Mouse (Mus musculus): ENCODE measurements around the gene Fgf15.
A peak's percentile ranks its signal among the peaks of the same experiment; 100 is the strongest.

Gene Fgf15

DNA sequence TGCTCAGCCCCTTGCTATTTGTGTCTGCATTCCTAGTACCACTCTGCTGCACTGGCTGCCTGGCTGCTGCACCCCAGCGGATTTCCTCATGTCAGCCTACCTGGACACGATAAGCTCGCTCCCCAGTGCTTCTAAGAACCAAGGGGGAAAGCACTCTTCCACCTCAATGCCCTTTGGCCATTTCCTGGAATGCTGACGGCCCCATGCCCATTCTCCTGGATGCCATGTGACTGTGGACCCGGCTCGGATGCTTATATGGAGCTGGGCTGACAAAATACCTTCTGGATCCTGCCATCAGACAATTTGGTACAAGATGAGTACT is 32.5 kb downstream of the Fgf15 start:
- no peak for ATAC-seq (ENCODE audit: insufficient number of reproducible peaks, low FRiP score, low TSS enrichment)

DNA sequence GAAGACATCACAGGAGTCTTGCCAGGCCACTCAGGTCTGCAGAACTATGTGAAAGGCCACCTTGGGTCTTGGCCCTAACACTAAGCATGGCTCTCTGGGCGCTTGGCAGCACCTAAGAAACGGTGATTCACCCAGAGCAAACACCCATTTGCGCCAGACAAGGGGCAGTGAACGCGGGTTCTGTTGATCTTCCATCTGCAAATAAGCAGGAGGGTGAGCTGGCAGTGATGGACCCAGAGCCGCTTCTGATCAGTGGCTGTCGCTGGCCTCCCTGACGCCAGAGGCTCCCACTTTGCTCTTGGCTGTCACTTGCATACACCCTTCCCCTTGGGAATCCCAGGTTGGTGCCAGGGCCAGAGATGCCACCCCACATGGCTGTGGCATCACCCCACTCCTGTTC is 33.2 kb downstream of the Fgf15 start:
- no peak for ATAC-seq (ENCODE audit: insufficient number of reproducible peaks, low FRiP score, low TSS enrichment)

DNA sequence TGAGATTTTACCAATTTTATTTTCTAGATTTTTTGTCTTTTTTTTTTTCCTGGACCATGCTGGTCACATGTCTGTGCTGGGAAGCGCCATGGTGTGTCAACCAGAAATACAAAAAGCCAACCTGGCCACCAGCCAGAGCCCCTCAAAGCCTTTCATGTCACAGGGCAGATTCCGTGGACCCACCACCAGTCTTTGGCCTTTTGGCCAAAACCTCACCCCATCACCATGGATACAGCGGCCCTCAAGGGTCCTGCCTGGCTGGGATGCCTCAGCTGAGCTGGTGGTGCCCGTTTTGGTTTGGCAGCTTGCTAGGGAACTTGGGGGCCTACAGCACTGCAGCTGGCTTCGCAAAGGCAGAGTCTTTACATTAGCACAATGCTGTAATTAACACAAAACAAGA is 33.6 kb downstream of the Fgf15 start:
- ATAC-seq (ENCODE audit: insufficient number of reproducible peaks, low FRiP score, low TSS enrichment): no peak

DNA sequence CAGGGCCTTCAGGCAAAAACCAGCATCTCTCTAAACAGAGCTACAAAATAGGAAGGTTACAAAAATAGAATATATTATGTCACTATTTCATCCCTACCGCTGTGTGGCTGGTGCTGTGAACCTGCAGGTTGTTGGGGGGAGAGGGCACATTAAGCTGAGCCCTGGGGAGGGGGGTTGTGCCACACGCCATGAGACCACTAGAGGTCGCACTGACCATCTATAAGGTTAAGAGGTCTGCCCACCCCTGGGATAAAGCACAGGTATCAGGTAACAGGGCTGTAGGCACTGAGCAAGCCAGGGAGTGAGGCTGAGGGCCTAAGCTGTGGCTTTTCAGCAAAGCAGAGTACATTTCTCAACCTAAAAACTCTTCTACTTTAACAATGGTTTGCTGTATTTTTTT is 35.4 kb downstream of the Fgf15 start:
- ATAC-seq (ENCODE audit: insufficient number of reproducible peaks, low FRiP score, low TSS enrichment): no peak

DNA sequence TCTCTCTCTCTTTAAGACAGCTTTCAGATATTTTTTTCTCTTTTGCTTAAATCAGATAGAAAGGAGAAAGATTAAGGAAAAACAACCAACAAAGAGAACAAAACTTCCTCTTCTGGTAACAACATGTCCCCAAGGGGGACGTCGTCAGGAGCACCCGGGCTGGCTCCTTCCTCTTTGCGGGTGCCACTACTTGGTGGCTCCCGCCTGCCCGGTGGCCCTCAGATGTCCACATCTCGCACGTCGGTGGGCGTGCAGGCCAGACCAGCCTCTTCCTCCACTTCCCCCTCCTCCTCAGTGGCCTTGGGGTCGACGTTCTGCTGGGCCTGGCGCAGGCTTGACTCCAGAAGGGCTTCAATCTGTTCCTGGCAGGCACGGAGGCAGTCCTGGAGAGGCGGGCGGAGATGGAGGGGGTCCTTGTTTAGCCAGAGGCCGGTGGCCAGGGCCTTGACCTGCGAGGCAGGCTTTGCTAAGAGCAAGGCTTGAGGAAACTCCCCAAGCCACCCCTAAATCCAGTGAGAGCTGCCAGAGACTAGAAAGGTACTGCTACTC is 36.1 kb downstream of the Fgf15 start:
- no peak for ATAC-seq (ENCODE audit: insufficient number of reproducible peaks, low FRiP score, low TSS enrichment)

DNA sequence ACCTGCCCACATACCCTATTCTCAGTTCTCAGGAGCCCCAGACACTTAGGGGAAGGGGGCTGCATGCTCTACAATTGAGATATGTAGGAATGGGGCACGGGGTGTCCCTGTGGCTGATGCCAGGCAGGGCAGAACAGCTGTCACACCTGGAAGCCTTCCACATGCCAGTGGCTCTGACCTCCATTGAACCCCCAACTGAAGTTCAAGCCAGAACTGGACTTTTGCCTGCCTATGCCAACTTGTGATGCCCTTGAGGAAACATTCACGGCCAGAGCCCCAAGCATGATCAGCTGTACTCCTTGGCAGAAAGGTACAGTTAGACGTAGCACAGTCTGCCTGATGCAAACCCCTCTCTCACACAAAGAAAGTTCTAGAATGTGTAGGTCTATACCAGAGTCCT is 37.0 kb downstream of the Fgf15 start:
- ATAC-seq (ENCODE audit: insufficient number of reproducible peaks, low FRiP score, low TSS enrichment): no peak

DNA sequence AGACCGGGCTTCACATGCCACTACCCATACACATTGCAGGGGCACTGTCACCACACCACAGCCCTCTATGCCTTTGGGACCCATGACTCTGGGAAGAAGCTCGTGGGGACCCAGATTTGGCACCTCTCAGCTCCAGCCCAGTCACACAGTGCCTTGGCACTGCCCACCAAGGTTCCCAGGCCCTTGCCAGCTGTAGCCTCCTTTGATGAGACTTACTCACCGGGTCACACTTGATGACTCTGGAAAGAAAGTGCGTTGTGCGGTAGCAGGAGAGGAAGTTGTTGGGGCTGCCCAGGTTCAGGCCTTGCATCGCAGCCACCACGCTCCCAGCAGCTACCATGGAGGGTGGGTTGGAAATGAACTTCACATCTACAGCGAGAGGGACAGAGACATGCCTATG is 37.5 kb downstream of the Fgf15 start:
- ATAC-seq (ENCODE audit: insufficient number of reproducible peaks, low FRiP score, low TSS enrichment): no peak

DNA sequence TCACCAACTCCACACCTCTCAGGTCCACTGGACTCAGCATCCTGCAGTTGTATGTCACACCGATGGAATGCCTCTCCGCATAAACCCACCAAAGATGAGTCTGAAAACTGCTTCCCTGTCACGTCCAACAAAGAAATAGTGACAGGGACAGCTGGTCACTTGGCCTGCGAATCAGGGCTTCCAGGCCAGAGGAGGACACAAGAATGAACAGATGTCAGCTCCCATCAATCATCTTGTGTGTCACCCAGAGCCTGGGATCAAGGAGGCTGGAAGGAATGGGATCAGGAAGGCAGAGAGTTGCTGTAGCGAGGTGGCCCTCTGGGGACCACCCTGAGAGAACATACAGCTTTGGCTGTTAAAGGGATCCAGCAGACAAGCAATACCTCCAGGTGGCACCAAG is 38.6 kb downstream of the Fgf15 start:
- no peak for ATAC-seq (ENCODE audit: insufficient number of reproducible peaks, low FRiP score, low TSS enrichment)

DNA sequence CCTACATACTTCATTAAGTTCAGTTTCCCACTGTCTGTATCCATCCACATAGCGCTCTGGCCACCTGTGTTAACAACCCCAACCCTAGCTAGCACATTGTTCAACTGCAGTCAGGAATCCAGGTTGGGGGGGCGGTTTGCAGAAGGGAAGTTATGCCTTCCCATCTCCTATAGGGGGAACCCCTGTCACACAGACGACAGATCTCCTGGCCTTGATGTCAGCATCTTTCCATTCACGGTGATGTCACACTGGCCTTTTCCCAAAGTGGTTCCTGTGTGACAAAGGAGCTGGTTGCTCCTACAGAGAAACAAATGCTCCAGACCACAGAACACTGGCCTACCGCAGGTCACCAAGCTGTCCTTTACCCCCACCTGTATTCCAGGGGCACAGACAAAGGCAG is 39.2 kb downstream of the Fgf15 start:
- peak; percentile 37; the same call in 1 of the 2 replicates for ATAC-seq (ENCODE audit: insufficient number of reproducible peaks, low FRiP score, low TSS enrichment)

DNA sequence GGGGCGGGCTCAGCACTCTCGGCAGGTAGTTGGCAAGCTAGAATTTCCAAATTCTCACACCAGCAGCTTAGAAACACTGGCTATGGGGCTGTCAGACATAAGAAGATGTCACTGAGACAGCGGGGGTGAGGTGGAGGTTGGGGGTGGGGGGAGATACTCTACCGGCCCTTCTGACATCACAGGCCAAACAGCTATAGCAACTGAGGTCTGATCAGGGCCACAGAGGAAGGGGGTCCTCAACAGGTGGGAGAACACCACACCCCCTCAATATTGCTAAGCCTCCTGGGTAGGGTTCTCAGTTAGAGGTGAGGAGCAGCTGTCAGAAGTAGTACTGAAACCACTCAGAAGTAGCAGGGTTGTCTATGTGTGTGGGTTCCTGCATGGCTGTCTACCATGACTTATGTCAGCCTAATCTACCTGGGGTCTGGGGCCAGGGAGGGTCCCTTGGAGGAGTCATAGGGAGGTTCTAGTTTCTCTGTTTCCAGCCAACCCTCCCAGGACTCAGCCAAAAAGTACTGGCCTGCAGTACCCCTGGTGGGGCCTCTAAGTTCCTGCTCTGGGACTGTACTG is 40.1 kb downstream of the Fgf15 start:
- ATAC-seq (ENCODE audit: insufficient number of reproducible peaks, low FRiP score, low TSS enrichment): no peak

DNA sequence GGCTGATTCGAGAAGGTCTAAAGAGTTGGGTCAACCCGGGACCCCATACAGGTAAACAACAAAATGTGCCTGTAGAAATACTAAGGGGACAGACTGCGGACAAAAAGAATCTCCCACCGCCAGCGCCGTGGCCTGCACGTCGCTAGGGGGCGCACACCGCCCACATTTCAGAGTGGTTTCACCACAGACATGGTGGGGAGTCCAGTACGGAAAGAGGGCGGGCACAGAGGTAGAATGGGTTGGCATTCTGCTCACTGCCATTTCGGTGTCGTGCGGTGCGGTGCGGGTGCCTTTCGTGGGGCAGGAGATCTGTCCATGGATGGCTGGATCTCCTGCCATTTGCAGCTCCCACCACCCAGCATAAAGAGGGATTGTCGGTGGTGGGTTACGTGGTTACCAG is 41.2 kb downstream of the Fgf15 start:
- ATAC-seq (ENCODE audit: insufficient number of reproducible peaks, low FRiP score, low TSS enrichment): peak; percentile 52

DNA sequence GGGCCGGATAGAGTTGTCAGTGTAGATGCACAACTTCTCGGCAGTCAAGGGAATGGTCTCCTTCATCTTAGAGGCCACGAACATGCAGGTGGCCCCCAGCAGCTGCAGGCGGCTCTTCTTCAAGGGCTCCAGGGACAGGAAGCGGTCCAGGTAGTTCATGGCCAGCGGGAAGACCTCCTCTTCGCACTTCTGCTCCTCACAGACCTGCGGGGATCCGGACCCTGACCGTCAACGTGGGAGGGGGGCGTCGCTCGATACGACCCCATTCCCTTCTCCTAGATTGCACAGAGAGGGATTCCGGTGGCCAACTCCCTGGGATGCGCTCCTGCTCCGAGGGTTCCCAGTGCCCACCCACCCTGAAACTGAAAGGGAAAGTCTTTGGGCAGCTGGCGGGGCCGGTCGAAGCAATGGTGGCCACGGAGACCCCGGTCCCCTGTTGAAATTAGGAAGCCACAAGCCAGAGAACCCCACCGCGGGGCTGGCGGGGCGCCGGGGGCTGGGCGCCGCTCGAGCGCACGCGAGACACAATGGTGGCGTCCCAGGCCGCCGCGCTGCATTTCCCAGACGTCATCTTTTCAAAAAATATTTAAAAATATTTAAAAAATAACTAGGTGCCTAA is 41.7 kb downstream of the Fgf15 start:
- ATAC-seq (ENCODE audit: insufficient number of reproducible peaks, low FRiP score, low TSS enrichment): no peak

DNA sequence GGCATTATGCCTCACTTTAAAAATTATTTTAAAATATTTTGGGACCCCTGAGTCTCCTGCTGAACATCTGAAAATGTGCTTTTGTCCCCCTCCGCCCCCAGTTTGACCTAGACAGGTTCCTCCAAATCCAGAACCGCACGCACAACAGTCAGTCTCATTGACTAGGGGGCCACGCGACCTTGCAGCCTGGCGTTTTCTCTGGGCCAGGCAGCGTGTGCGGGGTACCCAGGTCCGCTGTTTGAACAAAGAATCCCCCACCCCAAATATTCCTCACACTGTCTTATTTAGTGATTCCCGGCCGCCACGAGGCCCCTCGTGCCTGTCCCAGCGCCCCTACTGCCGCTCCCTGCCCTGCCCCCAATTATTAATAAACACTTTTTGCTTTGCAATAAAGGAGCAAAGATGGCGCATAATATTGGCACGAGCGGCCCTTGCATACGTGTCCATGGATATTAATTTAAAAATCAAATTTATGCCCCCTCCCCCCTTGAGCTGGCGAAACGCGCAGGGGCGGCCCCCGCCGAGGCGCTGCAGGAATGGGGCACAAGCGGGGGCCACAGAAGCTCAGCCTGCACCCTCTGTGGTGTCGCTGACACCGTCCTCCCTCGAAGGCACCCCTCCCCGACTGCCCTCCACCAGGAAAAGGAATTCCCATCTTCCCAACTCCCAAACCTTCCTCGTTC is 42.5 kb downstream of the Fgf15 start:
- no peak for ATAC-seq (ENCODE audit: insufficient number of reproducible peaks, low FRiP score, low TSS enrichment)

DNA sequence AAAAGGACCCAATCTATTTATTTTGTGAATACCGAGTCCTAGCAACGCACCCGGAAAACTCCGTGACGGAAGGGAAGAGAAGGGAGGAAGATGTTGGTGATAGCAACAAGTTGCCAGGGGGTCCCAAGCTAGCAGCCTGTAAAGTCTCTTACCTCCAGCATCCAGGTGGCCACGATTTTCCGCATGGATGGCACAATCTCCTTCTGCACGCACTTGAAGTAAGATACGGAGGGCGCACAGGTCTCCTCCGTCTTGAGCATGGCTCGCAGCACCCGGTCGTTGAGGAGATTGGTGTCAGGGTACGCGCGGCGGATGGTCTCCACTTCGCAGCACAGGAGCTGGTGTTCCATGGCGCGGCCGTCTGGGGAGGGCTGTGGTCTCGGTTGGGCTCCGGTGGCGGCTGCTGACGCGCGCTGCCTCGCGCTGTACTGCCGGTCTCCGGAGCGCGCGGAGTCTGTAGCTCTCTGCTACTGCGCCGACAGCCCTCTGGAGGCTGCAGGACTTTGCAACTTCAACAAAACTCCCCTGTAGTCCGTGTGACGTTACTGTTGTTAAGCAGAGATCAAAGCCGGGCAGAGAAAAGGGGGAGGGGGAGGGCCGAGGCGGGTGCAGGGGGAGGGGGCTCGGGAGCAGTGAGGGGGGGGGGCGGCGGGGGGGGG is 43.1 kb downstream of the Fgf15 start, which contains the start of gene Ccnd1:
Gene Ccnd1, minus strand, starts transcription at position 582 of the 659 bp plus-strand sequence.
- ATAC-seq (ENCODE audit: insufficient number of reproducible peaks, low FRiP score, low TSS enrichment): no peak

DNA sequence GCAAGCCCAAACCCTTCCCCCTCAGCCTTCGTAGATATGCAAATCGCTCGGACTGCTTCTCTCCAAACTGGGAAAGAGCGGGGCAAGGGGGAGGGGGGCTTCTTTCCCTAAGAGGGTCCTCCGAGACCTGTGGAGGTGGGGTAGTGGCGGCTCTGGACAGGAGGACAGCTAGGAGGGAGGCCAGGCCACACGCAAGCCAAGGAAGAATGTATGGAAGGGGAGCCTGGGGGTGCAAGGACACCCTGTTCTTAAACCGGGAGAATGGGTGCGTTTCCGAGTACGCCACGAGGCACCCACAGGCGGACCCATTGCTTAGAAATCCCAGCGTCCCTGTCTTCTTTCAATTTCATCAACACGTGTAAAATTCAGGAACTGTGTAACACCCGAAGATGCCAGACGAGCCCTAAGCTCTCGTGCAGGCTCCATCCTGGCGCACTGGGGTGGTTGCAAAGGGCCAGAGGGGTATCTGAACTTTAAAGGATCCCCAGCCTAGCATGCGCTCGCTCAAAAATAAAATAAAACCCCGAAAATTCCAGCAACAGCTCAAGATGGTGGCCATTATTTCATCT is 43.8 kb downstream of the Fgf15 start:
- no peak for ATAC-seq (ENCODE audit: insufficient number of reproducible peaks, low FRiP score, low TSS enrichment)

DNA sequence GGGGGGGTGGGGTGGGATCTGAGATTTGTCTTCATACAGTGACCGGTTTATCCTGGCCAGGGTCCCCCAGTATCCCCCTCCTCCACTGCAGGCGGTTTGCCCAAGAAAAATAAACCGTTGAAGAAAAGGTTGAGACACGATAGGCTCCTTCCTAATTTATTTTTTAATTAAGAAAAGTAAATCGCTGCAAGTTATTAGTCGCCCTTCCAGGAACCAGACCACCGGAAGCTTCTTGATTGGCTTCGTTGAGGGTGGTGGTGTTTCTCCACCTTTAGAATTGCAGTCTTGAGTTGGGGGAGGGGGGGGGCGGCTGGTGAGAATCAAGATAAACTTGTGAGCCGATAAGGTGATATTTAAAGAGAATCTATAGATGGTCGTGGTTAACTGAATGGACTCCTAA is 44.3 kb downstream of the Fgf15 start:
- ATAC-seq (ENCODE audit: insufficient number of reproducible peaks, low FRiP score, low TSS enrichment): no peak

DNA sequence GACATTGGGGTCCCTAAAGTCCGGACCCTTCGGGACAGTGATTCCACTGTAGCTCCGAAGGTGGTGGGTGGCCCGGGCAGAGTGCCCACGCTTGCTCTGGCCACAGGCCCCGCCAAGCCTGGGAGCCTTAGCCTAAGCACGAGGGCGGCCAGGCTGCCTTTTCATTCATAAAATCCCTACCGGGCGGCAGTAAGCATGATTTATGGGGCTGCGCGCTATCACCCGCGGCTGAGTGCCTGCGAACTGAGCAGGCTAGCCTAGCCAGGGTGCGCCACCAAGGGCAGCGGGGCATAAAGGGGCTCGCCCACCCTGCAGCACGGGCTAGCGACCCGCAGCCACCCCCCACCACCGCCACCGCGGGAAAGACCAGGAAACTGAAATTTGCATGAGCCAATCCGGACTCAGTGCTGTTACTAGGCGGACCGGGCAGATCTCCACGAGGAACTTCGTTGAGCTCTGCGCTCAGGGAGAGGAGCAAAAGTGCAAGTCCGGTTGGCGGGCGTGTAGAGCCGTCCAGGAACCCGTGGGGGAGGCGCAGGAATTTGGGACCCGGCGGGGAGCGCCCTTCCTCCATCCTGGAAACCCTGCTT is 45.0 kb downstream of the Fgf15 start:
- no peak for ATAC-seq (ENCODE audit: insufficient number of reproducible peaks, low FRiP score, low TSS enrichment)

DNA sequence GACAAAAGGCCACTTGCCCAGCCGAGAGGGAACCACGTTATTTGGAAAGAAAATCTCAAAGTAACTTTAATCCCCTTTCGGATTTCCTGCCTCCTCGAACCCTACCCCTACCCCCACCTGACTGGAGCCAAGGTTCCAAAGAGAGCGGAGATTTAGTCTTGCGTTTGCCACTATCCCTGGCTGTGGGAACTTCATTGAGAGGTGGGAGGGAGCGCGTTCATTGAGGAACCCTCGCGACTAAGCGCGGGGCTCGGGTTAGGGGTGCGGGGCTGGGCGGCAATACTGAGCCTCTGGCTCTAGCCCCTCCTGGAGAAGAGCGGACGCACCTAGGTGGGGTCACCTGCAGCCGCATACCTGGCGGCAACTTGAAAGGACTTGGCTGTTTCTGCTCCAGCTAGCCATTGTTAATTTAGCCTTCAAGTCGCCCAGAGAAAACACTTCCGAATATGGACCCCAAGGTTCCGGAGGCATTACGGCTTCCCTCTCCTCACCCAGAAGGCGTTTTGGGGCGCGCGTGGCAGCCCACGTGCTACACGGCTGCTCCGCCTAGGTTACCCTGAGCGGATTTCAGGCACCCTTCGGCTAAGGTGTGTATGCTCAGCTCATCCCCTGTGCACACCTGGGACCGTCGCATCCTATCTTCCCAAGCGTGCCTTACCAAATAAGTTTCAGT is 45.9 kb downstream of the Fgf15 start:
- ATAC-seq (ENCODE audit: insufficient number of reproducible peaks, low FRiP score, low TSS enrichment): no peak

DNA sequence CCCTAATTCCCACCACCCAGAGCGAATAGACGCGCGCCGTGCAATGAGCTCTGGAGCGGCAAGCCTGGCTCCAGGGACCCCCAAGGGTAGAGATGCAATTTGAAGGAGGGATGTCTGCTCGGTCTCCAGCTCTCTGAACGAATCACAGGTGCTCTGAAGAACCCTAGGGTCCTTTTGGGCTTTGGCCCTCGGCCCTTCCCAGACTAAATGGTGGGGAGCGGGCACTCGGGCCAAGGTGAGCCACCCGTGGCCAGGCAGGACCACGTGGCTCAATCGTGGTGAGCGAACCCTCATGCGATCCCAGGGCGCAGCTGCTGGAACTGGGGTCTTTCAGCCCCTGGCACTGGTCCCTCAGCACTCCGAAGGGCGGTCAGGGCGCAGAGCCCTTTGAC is 46.4 kb downstream of the Fgf15 start:
- no peak for ATAC-seq (ENCODE audit: insufficient number of reproducible peaks, low FRiP score, low TSS enrichment)

DNA sequence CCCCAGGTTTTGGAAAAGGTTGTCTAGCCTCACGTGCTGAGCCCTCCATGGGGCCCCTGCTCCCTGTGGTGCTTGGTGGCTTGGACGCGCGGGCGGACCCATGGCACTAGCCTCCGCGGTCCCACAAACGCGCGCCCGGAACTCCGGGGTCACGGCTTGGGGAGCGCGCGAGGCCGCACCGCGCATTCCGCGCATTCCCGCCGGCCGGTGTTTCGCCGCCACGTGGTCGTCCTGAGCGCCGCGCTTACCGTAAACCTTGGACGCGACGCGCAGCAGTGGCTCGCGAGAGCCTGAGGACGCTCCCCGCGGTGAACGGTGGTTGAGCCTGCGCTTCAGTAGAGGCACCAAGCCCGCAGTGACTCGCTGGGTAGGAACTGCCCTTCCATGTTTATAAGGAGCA is 46.9 kb downstream of the Fgf15 start:
- no peak for ATAC-seq (ENCODE audit: insufficient number of reproducible peaks, low FRiP score, low TSS enrichment)

Measured in cerebellum, adult (tissue).